Mouse (Mus musculus): ENCODE measurements at regions not wholly inside any gene's neighbourhood (a gene's known extent, or its start where the extent isn't known, plus 50 kb on each side); places are given as distances from the start of the nearest gene placed in this dataset.
"Not testable (repeated sequence)": the region's sequence is repeated elsewhere in the genome, so short reads cannot be mapped to it uniquely, and the experiment has no call there.

DNA sequence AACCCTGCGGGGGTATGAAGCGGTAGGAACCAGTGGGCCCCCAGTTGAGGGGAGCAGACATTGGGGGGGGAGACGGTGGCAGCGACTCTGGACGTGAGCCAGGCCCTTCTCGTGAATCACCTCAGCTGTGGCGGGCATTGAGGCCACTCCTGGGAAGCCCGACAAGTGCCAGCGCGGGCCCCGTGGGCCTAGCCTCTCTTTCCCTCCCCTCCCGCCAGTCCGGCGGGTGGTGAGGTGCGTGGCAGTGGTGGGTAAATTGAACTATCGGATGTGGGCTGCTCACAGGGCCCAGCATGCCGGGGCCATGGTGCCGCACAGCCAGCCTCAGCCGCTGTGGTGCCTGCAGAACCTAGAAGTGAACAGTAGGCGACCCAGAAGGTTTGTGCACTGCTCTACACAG is 633.7 kb downstream of the Nebl start:
- Histone ChIP-seq H3K36me3 (replicated peaks; ENCODE audit: control insufficient read depth, insufficient read depth, low read depth) (no peaks in the 10 kb centered on the region), H3K4me1 (replicated peaks; ENCODE audit: control insufficient read depth in 2 of 2, insufficient read depth in 2 of 2, low read length in 1 of 2) (no peaks in the 10 kb centered on the region), H3K4me3 (ENCODE audit: insufficient read depth in 1 of 2, low read depth in 2 of 2, low read length in 2 of 2) (no peak overlapping the region), H3K27ac (no peak overlapping the region), H3K4me2 (ENCODE audit: low read depth) (no peak overlapping the region), H3K9ac (replicated peaks) (no peak overlapping the region), H3K27me3 (ENCODE audit: control insufficient read depth, insufficient read depth, low read length) (no peaks in the 10 kb centered on the region), H3K9me3 (ENCODE audit: control insufficient read depth, low read length) (no peaks in the 10 kb centered on the region)
- WGBS (ENCODE audit: insufficient replicate concordance), result 69% methylated on average over 20 of the region's 20 CpGs
- TF ChIP-seq CTCF (IDR thresholded peaks at IDR 0.05; ENCODE audit: low read depth), result no peak
- TF ChIP-seq EP300 (IDR thresholded peaks at IDR 0.05; ENCODE audit: low read depth), result no peak
- ATAC-seq (ENCODE audit: insufficient read depth) (no peak), DNase-seq (ENCODE audit: low read depth in 3 of 3, low spot score in 3 of 3) (no peak)

DNA sequence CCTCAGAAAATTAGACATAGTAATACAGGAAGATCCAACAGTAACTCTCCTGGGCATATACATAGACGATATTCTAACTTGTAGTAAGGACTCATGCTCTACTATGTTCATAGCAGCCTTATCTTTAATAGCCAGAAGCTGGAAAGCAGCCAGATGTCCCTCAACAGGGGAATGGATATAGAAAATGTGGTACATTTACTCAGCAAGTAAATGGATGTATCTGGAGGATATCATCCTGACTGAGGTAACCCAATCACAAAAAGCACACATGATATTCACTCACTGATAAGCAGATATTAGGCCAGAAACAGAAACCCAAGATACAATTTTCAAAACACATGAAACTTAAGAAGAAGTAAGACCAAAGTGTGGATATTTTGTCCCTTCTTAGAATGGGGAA is 639.8 kb downstream of the Nebl start:
- 30% methylated on average over 1 of the region's 1 CpGs for WGBS (ENCODE audit: insufficient replicate concordance)
- Histone ChIP-seq H3K27me3 (ENCODE audit: control insufficient read depth, insufficient read depth, low read length) (no peaks in the 10 kb centered on the region), H3K4me2 (ENCODE audit: low read depth) (no peak overlapping the region), H3K9me3 (ENCODE audit: control insufficient read depth, low read length) (no peaks in the 10 kb centered on the region), H3K9ac (replicated peaks) (no peak overlapping the region), H3K4me3 (ENCODE audit: insufficient read depth in 1 of 2, low read depth in 2 of 2, low read length in 2 of 2) (no peak overlapping the region), H3K27ac (no peak overlapping the region), H3K36me3 (replicated peaks; ENCODE audit: control insufficient read depth, insufficient read depth, low read depth) (no peaks in the 10 kb centered on the region), H3K4me1 (replicated peaks; ENCODE audit: control insufficient read depth in 2 of 2, insufficient read depth in 2 of 2, low read length in 1 of 2) (no peaks in the 10 kb centered on the region)
- DNase-seq (ENCODE audit: low read depth in 3 of 3, low spot score in 3 of 3) (no peak), ATAC-seq (ENCODE audit: insufficient read depth) (no peak; the same call in 1 of the 2 replicates)
- TF ChIP-seq CTCF (IDR thresholded peaks at IDR 0.05; ENCODE audit: low read depth) (no peak), EP300 (IDR thresholded peaks at IDR 0.05; ENCODE audit: low read depth) (no peak)

DNA sequence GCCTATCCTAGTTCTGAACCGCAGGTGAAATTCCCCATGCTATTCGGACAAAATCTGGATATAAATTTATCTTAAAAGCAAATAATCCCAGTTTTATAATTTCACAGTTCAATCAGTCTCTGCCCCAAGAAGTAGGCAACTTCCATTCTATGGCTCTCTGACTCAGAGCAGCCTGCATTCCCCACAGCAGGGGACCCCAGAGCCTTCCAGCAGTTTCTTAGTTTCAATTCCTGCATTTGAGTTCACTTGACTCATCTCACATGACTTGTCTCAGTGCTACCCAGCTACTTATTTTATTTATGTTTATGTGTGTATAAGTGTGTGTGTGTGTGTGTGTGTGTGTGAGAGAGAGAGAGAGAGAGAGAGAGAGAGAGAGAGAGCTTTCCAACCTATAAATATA is 650.0 kb downstream of the Nebl start:
- DNase-seq (ENCODE audit: low read depth in 3 of 3, low spot score in 3 of 3) (no peak), ATAC-seq (ENCODE audit: insufficient read depth) (no peak)
- no peak overlapping the region for H3K4me2 ChIP-seq (ENCODE audit: low read depth)
- H3K27me3 ChIP-seq (ENCODE audit: control insufficient read depth, insufficient read depth, low read length), result no peaks in the 10 kb centered on the region
- 74% methylated on average over 2 of the region's 2 CpGs for WGBS (ENCODE audit: insufficient replicate concordance)
- H3K4me1 ChIP-seq (replicated peaks; ENCODE audit: control insufficient read depth in 2 of 2, insufficient read depth in 2 of 2, low read length in 1 of 2), result no peaks in the 10 kb centered on the region
- no peak overlapping the region for H3K4me3 ChIP-seq (ENCODE audit: insufficient read depth in 1 of 2, low read depth in 2 of 2, low read length in 2 of 2)
- no peak for TF ChIP-seq CTCF (IDR thresholded peaks at IDR 0.05; ENCODE audit: low read depth)
- TF ChIP-seq EP300 (IDR thresholded peaks at IDR 0.05; ENCODE audit: low read depth), result no peak
- H3K27ac ChIP-seq, result no peak overlapping the region
- H3K36me3 ChIP-seq (replicated peaks; ENCODE audit: control insufficient read depth, insufficient read depth, low read depth), result no peaks in the 10 kb centered on the region
- H3K9me3 ChIP-seq (ENCODE audit: control insufficient read depth, low read length), result no peaks in the 10 kb centered on the region
- H3K9ac ChIP-seq (replicated peaks), result no peak overlapping the region

DNA sequence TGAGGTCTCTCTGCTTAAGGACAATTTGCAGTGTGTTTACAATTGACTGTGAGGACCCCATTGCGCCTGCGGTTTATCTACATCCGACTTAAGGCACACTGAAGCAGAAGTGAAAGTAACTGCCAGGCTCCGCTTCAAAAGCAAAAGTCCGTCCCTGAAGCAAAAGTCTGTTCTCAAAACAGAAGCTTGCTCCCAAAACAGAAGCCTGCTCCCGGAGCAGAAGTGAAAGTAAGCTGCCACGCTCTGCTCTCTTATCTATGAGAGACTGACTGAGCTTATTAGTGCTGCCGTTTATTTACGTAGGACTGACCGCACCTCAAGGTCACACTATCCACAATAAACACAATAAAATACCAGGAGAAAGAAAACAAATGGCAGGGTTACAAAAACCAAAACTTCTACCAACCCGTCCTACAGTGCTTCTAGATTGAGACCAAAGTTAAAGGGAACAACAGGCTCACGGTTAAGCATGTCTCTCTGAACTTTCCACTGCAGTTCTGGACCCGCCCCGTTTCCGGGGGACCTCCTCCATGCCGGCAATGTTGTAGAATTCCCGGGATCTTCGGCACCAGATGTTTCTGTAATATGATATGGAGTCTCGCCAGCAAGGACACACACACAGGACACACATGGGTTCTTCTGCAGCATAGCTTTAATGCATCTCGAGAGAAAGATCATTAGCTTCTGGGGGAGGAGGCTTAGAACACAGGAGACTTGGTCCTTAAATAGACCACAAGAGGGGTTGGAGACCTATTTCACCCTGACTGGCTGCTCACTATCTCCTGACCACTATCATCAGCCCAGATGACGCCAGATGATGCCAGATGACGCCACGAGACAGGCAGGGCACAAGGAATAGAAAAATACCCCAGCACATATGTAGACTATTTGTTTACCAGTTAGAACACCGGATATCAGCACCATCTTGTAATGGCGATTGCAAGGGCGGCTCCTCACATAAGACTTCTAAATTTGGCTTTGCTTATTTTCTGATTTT is 665.8 kb downstream of the Nebl start:
- ATAC-seq (ENCODE audit: insufficient read depth); H3K27me3 ChIP-seq (ENCODE audit: control insufficient read depth, insufficient read depth, low read length); H3K4me2 ChIP-seq (ENCODE audit: low read depth); H3K27ac ChIP-seq; H3K9me3 ChIP-seq (ENCODE audit: control insufficient read depth, low read length); H3K9ac ChIP-seq (replicated peaks); H3K4me3 ChIP-seq (ENCODE audit: insufficient read depth in 1 of 2, low read depth in 2 of 2, low read length in 2 of 2); H3K4me1 ChIP-seq (replicated peaks; ENCODE audit: control insufficient read depth in 2 of 2, insufficient read depth in 2 of 2, low read length in 1 of 2); H3K36me3 ChIP-seq (replicated peaks; ENCODE audit: control insufficient read depth, insufficient read depth, low read depth); DNase-seq (ENCODE audit: low read depth in 3 of 3, low spot score in 3 of 3): not testable (repeated sequence)
- 71% methylated on average over 26 of the region's 26 CpGs for WGBS (ENCODE audit: insufficient replicate concordance)
